Mouse (Mus musculus) heart, postnatal 0 days (tissue): ENCODE measurements at regions not wholly inside any gene's neighbourhood (a gene's known extent, or its start where the extent isn't known, plus 50 kb on each side); places are given as distances from the start of the nearest gene placed in this dataset.

ENCODE experiments used
- ATAC-seq: fragments of 200-750 bp; cut with Nextera tagmentation; 2 replicates; pipeline ENCODE4 v1.8.0; 2017; ENCODE audit warnings: low read depth, moderate number of reproducible peaks, moderate library complexity; ENCODE audit not compliant: insufficient read depth
- DNase-seq: peaks from one replicate; pipeline ENCODE4 v3.0.0-alpha.2; 2016; ENCODE audit warnings: low spot score
- H3K27ac ChIP-seq: fragments of 300-500 bp; sonication (generic); 2 replicates; pipeline ENCODE4 v1.5.1; 2014; ENCODE audit warnings: low read depth, mild to moderate bottlenecking
- H3K27me3 ChIP-seq: fragments of 300-500 bp; sonication (generic); 2 replicates; pipeline ENCODE4 v1.6.1; 2014; ENCODE audit warnings: low read length, mixed read lengths; ENCODE audit not compliant: control insufficient read depth, insufficient read depth
- H3K36me3 ChIP-seq: fragments of 300-500 bp; sonication (generic); replicated peaks from 2 replicates; pipeline ENCODE4 v1.6.1; 2014; ENCODE audit warnings: low read length, mixed read lengths; ENCODE audit not compliant: control insufficient read depth, insufficient read depth
- H3K4me1 ChIP-seq: fragments of 300-500 bp; sonication (generic); 2 replicates; pipeline ENCODE4 v1.6.1; 2014; ENCODE audit warnings: antibody characterized with exemption; ENCODE audit not compliant: control insufficient read depth, insufficient read depth
- H3K4me2 ChIP-seq: fragments of 300-500 bp; sonication (generic); 2 replicates; pipeline ENCODE4 v1.6.1; 2014; ENCODE audit warnings: low read depth, mild to moderate bottlenecking, low read length, moderate library complexity
- H3K4me3 ChIP-seq: fragments of 300-500 bp; sonication (generic); 2 replicates; pipeline ENCODE4 v1.5.1; 2014; ENCODE audit warnings: low read depth, low read length
- H3K9ac ChIP-seq: fragments of 300-500 bp; sonication (generic); replicated peaks from 2 replicates; pipeline ENCODE4 v1.6.1; 2014; ENCODE audit warnings: low read depth, low read length, mixed read lengths
- H3K9me3 ChIP-seq: fragments of 300-500 bp; sonication (generic); replicated peaks from 2 replicates; pipeline ENCODE4 v1.6.1; 2016; ENCODE audit warnings: low read length; ENCODE audit not compliant: control insufficient read depth
- CTCF ChIP-seq: IDR thresholded peaks from 2 replicates; pipeline ENCODE4 v1.5.1; 2016; ENCODE audit warnings: antibody characterized with exemption, control low read depth, low read depth
- EP300 ChIP-seq: IDR thresholded peaks from 2 replicates; pipeline ENCODE4 v1.6.1; 2016; ENCODE audit warnings: antibody characterized with exemption, low read depth
- WGBS: fragments of 180-500 bp; shearing (Covaris S2); extraction: QIAGEN DNeasy Blood & Tissue Kit; methylation state at CpG from one replicate; pipeline ENCODE4 v1.1.7; 2014; 5-methylcytosine and 5-hydroxymethylcytosine counted together

GRCm38 (mm10) chr4:54100282-54100681, 274.4 kb downstream of the Tmem38b start:
- TF ChIP-seq CTCF = no peak
- no peak for TF ChIP-seq EP300
- no peaks in the 10 kb centered on the region for H3K4me1 ChIP-seq
- H3K4me3 ChIP-seq = no peak overlapping the region
- no peak overlapping the region for H3K9ac ChIP-seq
- no peak overlapping the region for H3K4me2 ChIP-seq
- ATAC-seq = no peak
- no peak overlapping the region for H3K27ac ChIP-seq
- no peak for DNase-seq
- H3K27me3 ChIP-seq = no peaks in the 10 kb centered on the region
- H3K36me3 ChIP-seq = no peaks in the 10 kb centered on the region
- no peaks in the 10 kb centered on the region for H3K9me3 ChIP-seq

- 71% methylated on average over 4 of the region's 4 CpGs for WGBS
- Histone ChIP-seq H3K4me3 (no peak overlapping the region), H3K36me3 (no peaks in the 10 kb centered on the region), H3K27ac (no peak overlapping the region), H3K9ac (no peak overlapping the region), H3K27me3 (no peaks in the 10 kb centered on the region), H3K4me1 (no peaks in the 10 kb centered on the region), H3K4me2 (no peak overlapping the region), H3K9me3 (no peaks in the 10 kb centered on the region)
- ATAC-seq (no peak), DNase-seq (no peak)
- TF ChIP-seq EP300 (no peak), CTCF (no peak)
Measured at GRCm38 (mm10) chr4:54106976-54107375, 281.1 kb downstream of the Tmem38b start.

- Histone ChIP-seq H3K36me3 (no peaks in the 10 kb centered on the region), H3K27ac (no peak overlapping the region), H3K27me3 (no peaks in the 10 kb centered on the region), H3K4me3 (no peak overlapping the region), H3K9ac (no peak overlapping the region), H3K9me3 (no peaks in the 10 kb centered on the region), H3K4me2 (no peak overlapping the region), H3K4me1 (no peaks in the 10 kb centered on the region)
- no peak for ATAC-seq
- 67% methylated on average over 2 of the region's 2 CpGs for WGBS
- TF ChIP-seq EP300 (no peak), CTCF (no peak)
- no peak for DNase-seq
Measured at GRCm38 (mm10) chr4:54116310-54116709, 290.5 kb downstream of the Tmem38b start.

GRCm38 (mm10) chr4:54118179-54118846, 292.5 kb downstream of the Tmem38b start:
- Histone ChIP-seq H3K27me3 (no peaks in the 10 kb centered on the region), H3K4me1 (no peaks in the 10 kb centered on the region), H3K27ac (no peak overlapping the region), H3K4me3 (no peak overlapping the region), H3K4me2 (no peak overlapping the region), H3K9me3 (no peaks in the 10 kb centered on the region), H3K9ac (no peak overlapping the region), H3K36me3 (no peaks in the 10 kb centered on the region)
- ATAC-seq (no peak), DNase-seq (no peak)
- TF ChIP-seq CTCF (no peak), EP300 (no peak)
- 87% methylated on average over 6 of the region's 6 CpGs for WGBS

- Histone ChIP-seq H3K36me3 (no peaks in the 10 kb centered on the region), H3K27ac (no peak overlapping the region), H3K4me3 (no peak overlapping the region), H3K9me3 (no peaks in the 10 kb centered on the region), H3K9ac (no peak overlapping the region), H3K4me1 (no peaks in the 10 kb centered on the region), H3K27me3 (no peaks in the 10 kb centered on the region), H3K4me2 (no peak overlapping the region)
- no peak for DNase-seq
- TF ChIP-seq CTCF = no peak
- no peak for TF ChIP-seq EP300
- WGBS = 61% methylated on average over 8 of the region's 8 CpGs
- no peak for ATAC-seq
Measured at GRCm38 (mm10) chr4:54128717-54129698, 303.2 kb downstream of the Tmem38b start.
